Mouse (Mus musculus): ENCODE measurements around the gene Chchd6. TPM values are rescaled to one million over a fixed set of nuclear protein-coding genes. Genes with fewer than 3 reads are reported as not detected.

The Chchd6 gene
- total and polyA plus RNA-seq, 3 experiments = 49.5 to 74.7 TPM; not detected in 1

DNA sequence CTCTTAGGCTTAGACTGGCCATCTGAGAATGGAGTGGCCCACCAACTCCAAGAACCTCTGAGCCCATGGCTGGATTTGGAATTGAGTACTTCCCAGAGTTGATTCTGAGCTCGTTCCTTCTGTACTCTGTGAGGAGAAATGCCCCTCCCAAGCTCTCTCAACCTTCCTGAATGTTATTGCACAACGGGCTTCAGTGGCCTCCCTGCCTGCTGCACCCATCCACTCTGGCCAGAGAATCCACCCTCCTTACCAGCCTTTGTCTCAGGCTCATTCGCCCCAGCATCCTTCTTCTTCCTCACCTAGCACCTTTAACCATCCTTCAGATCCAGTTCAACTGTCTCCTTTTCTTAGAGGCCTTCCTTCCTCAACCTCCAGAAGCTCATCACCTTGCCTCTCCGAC lies 32.1 kb downstream of the Chchd6 start:
- Histone ChIP-seq H3K27me3 (ENCODE audit: control insufficient read depth in 1 of 2, insufficient read depth in 2 of 2, low read length in 2 of 2) (no peaks in the 10 kb centered on the region), H3K4me1 (ENCODE audit: control insufficient read depth in 1 of 2, insufficient read depth in 2 of 2, low read length in 2 of 2) (peaks cover 3 to 8% of the 10 kb centered on the region in 2 experiments; a peak in 3 of 4 replicates), H3K36me3 (ENCODE audit: control insufficient read depth in 1 of 2, insufficient read depth in 2 of 2, low read length in 2 of 2) (peaks cover 0 to 6% of the 10 kb centered on the region in 2 experiments; a peak in 2 of 4 replicates), H3K9ac (ENCODE audit: control insufficient read depth, low read depth, low read length, poor library complexity, severe bottlenecking) (no peak overlapping the region), H3K27ac (ENCODE audit: control insufficient read depth, low read depth, low read length) (no peak overlapping the region), H3K79me2 (ENCODE audit: control insufficient read depth, insufficient read depth, low read length, poor library complexity) (no peaks in the 10 kb centered on the region), H3K4me3 (ENCODE audit: control insufficient read depth in 1 of 2, insufficient read depth in 1 of 2, low read depth in 2 of 2, low read length in 2 of 2) (no peak overlapping the region), H3K9me3 (replicated peaks; ENCODE audit: insufficient read depth, low read length) (no peaks in the 10 kb centered on the region)
- no peak for DNase-seq (ENCODE audit: low read depth, low spot score)
- TF ChIP-seq TBP (IDR thresholded peaks at IDR 0.05; ENCODE audit: low read depth, low read length) = no peak
- no peak for TF ChIP-seq CTCF (IDR thresholded peaks at IDR 0.05 in 2 of 3, conservative IDR thresholded peaks at IDR 0.05 in 1 of 3; ENCODE audit: control insufficient read depth in 1 of 3, insufficient read depth in 1 of 3, low read depth in 2 of 3, low read length in 3 of 3, poor library complexity in 1 of 3, severe bottlenecking in 1 of 3)
- no peak for TF ChIP-seq KAT2A (conservative IDR thresholded peaks at IDR 0.05; ENCODE audit: low read depth, low read length)
- no peak for TF ChIP-seq HCFC1 (IDR thresholded peaks at IDR 0.05; ENCODE audit: low read depth, low read length)
- no peak for TF ChIP-seq POLR2AphosphoS2 (IDR thresholded peaks at IDR 0.05; ENCODE audit: low read length)
- TF ChIP-seq NELFE (IDR thresholded peaks at IDR 0.05; ENCODE audit: low read depth, low read length) = no peak
- TF ChIP-seq CHD1 (IDR thresholded peaks at IDR 0.05; ENCODE audit: low read depth, low read length) = no peak
- no peak for TF ChIP-seq MYC (IDR thresholded peaks at IDR 0.05; ENCODE audit: low read depth, low read length)
- TF ChIP-seq MXI1 (IDR thresholded peaks at IDR 0.05; ENCODE audit: low read depth, low read length) = no peak
- TF ChIP-seq ELF1 (IDR thresholded peaks at IDR 0.05; ENCODE audit: low read depth, low read length) = no peak
- no peak for TF ChIP-seq RAD21 (IDR thresholded peaks at IDR 0.05; ENCODE audit: low read depth, low read length)
- no peak for TF ChIP-seq USF2 (IDR thresholded peaks at IDR 0.05; ENCODE audit: borderline replicate concordance in 1 of 2, insufficient read depth in 1 of 2, low read depth in 1 of 2, low read length in 2 of 2)

DNA sequence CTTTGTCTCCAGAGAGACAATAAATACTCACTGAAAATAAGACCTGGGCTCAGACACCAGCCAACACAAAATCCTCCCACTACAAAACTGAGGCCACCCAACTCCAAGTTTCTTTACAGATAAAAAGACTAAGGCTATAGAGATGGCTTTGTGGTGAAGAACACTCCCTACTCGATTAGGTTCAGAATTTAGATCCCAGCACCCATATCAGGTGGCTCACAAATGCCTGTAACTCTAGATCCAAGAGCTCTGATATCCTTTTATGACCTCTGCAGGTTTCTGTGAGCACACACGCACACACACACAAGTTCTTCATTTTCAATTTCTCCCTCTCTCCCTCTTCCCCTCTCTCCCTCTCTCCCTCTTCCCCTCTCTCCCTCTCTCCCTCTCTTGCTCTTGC lies 34.6 kb downstream of the Chchd6 start:
- Histone ChIP-seq H3K36me3 (ENCODE audit: control insufficient read depth in 1 of 2, insufficient read depth in 2 of 2, low read length in 2 of 2) (peaks cover 0 to 6% of the 10 kb centered on the region in 2 experiments; a peak in 2 of 4 replicates), H3K79me2 (ENCODE audit: control insufficient read depth, insufficient read depth, low read length, poor library complexity) (no peaks in the 10 kb centered on the region), H3K4me3 (ENCODE audit: control insufficient read depth in 1 of 2, insufficient read depth in 1 of 2, low read depth in 2 of 2, low read length in 2 of 2) (no peak overlapping the region), H3K27ac (ENCODE audit: control insufficient read depth, low read depth, low read length) (no peak overlapping the region), H3K9me3 (replicated peaks; ENCODE audit: insufficient read depth, low read length) (no peaks in the 10 kb centered on the region), H3K4me1 (ENCODE audit: control insufficient read depth in 1 of 2, insufficient read depth in 2 of 2, low read length in 2 of 2) (peaks cover 3 to 8% of the 10 kb centered on the region in 2 experiments; a peak in 3 of 4 replicates), H3K9ac (ENCODE audit: control insufficient read depth, low read depth, low read length, poor library complexity, severe bottlenecking) (no peak overlapping the region), H3K27me3 (ENCODE audit: control insufficient read depth in 1 of 2, insufficient read depth in 2 of 2, low read length in 2 of 2) (no peaks in the 10 kb centered on the region)
- peak; percentile 54 for DNase-seq (ENCODE audit: low read depth, low spot score)
- TF ChIP-seq UBTF (IDR thresholded peaks at IDR 0.05; ENCODE audit: borderline replicate concordance, insufficient read depth, low read depth, low read length) = no peak
- TF ChIP-seq POLR2AphosphoS5 (IDR thresholded peaks at IDR 0.05; ENCODE audit: borderline replicate concordance, low read depth, low read length) = no peak
- peak; percentile 53 to 66; a peak in 3 of 4 replicates for TF ChIP-seq EP300 (IDR thresholded peaks at IDR 0.05; ENCODE audit: low read depth in 1 of 2, low read length in 2 of 2)
- peak; percentile 48; the same call in 1 of the 2 replicates for TF ChIP-seq TCF12 (IDR thresholded peaks at IDR 0.05; ENCODE audit: low read depth, low read length)
- TF ChIP-seq NELFE (IDR thresholded peaks at IDR 0.05; ENCODE audit: low read depth, low read length) = no peak
- TF ChIP-seq MXI1 (IDR thresholded peaks at IDR 0.05; ENCODE audit: low read depth, low read length) = no peak
- no peak for TF ChIP-seq HCFC1 (IDR thresholded peaks at IDR 0.05; ENCODE audit: low read depth, low read length)
- no peak for TF ChIP-seq KAT2A (conservative IDR thresholded peaks at IDR 0.05; ENCODE audit: low read depth, low read length)
- no peak for TF ChIP-seq TBP (IDR thresholded peaks at IDR 0.05; ENCODE audit: low read depth, low read length)
- TF ChIP-seq NRF1 (IDR thresholded peaks at IDR 0.05; ENCODE audit: insufficient read depth, low read depth, low read length, poor library complexity, severe bottlenecking) = no peak
- TF ChIP-seq RCOR1 (IDR thresholded peaks at IDR 0.05; ENCODE audit: low read depth, low read length) = peak; percentile 42; the same call in 1 of the 2 replicates
- TF ChIP-seq GATA1 (IDR thresholded peaks at IDR 0.05; ENCODE audit: low read depth, low read length) = peak; percentile 61
- TF ChIP-seq MAX (IDR thresholded peaks at IDR 0.05; ENCODE audit: low read length) = no peak
- TF ChIP-seq USF1 (IDR thresholded peaks at IDR 0.05; ENCODE audit: low read depth, low read length) = no peak
- no peak for TF ChIP-seq TAL1 (IDR thresholded peaks at IDR 0.05; ENCODE audit: low read length)
- TF ChIP-seq E2F4 (IDR thresholded peaks at IDR 0.05; ENCODE audit: borderline replicate concordance, low read depth, low read length) = no peak
- TF ChIP-seq USF2 (IDR thresholded peaks at IDR 0.05; ENCODE audit: borderline replicate concordance in 1 of 2, insufficient read depth in 1 of 2, low read depth in 1 of 2, low read length in 2 of 2) = no peak
- no peak for TF ChIP-seq CTCF (IDR thresholded peaks at IDR 0.05 in 2 of 3, conservative IDR thresholded peaks at IDR 0.05 in 1 of 3; ENCODE audit: control insufficient read depth in 1 of 3, insufficient read depth in 1 of 3, low read depth in 2 of 3, low read length in 3 of 3, poor library complexity in 1 of 3, severe bottlenecking in 1 of 3)
- TF ChIP-seq ZKSCAN1 (IDR thresholded peaks at IDR 0.05; ENCODE audit: low read depth, low read length) = no peak
- TF ChIP-seq ETS1 (IDR thresholded peaks at IDR 0.05; ENCODE audit: low read depth, low read length) = 0 out of 2 replicates have a peak, but pooled peaks have one; percentile 36
- TF ChIP-seq MEF2A (IDR thresholded peaks at IDR 0.05; ENCODE audit: extremely low read depth, insufficient replicate concordance, low read depth, low read length, poor library complexity, severe bottlenecking) = no peak
- TF ChIP-seq POLR2A (IDR thresholded peaks at IDR 0.05; ENCODE audit: control insufficient read depth in 1 of 2, insufficient read depth in 1 of 2, low read depth in 1 of 2, low read length in 2 of 2, poor library complexity in 1 of 2) = no peak
- TF ChIP-seq MAZ (IDR thresholded peaks at IDR 0.05; ENCODE audit: low read depth, low read length) = no peak
- peak; percentile 26; the same call in 1 of the 2 replicates for TF ChIP-seq SIN3A (IDR thresholded peaks at IDR 0.05; ENCODE audit: low read length)

Data from MEL (cell line).